Mouse (Mus musculus) myocyte (in vitro differentiated cells): ENCODE measurements around the gene Mybbp1a.

Experiments used
- MAX ChIP-seq: IDR thresholded peaks from one replicate; pipeline ENCODE4 v1.6.1; 2011; ENCODE audit warnings: low read depth, mild to moderate bottlenecking, control low read depth
- POLR2A ChIP-seq: IDR thresholded peaks from one replicate; pipeline ENCODE4 v1.6.1; 2011; ENCODE audit warnings: low read depth, mild to moderate bottlenecking, control low read depth, moderate library complexity; ENCODE audit not compliant: insufficient read length
- TCF12 ChIP-seq: IDR thresholded peaks from one replicate; pipeline ENCODE4 v1.6.1; 2011; ENCODE audit warnings: mild to moderate bottlenecking, control low read depth; ENCODE audit not compliant: poor library complexity, insufficient read depth, severe bottlenecking

DNA sequence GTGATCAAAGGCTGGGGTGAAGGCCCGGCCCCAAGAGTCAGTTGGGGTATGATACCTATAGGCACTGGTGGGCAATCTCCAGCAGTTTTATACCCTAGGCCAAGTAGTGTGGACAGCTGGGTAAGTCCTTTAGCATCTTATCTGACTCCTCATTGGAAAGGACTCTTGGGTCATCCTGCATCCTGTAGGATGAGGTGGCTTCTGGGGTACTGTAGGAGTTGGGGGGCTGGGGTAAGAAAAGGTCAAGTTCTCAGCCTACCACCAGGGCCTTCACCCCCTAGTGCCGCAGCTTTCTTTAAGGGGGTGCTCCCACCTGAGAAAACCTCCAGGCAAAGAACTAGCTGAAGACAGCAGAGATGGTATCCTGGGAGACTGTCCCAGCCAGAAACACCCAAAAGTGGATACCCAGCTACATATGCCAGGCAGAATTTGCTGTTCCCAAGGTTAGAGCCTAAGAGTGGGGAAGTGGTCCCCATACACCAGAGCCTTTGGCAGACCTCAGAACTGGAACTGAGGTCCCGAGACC lies 11.0 kb downstream of the Mybbp1a start:
- no peak for TF ChIP-seq POLR2A
- TF ChIP-seq TCF12 = no peak
- no peak for TF ChIP-seq MAX
